Mouse (Mus musculus) kidney, adult 2 months (tissue): ENCODE results near the gene Ubl3.

ENCODE experiments used
- CTCF ChIP-seq: fragments of 200-500 bp; conservative IDR thresholded peaks from 2 replicates; pipeline ENCODE4 v1.5.1; 2011; ENCODE audit warnings: low read depth, mild to moderate bottlenecking, control low read depth, low read length, moderate library complexity, mixed read lengths; ENCODE audit not compliant: insufficient read depth, insufficient read length
- POLR2A ChIP-seq: fragments of 200-500 bp; IDR thresholded peaks from one replicate; pipeline ENCODE4 v1.6.1; 2011; ENCODE audit warnings: low read depth, low read length, control low read depth

- TF ChIP-seq POLR2A, result no peak
- no peak for TF ChIP-seq CTCF
These were observed 42.3 kb upstream of the Ubl3 start for GRCm38 (mm10) chr5:148594693-148595458.
